Mouse (Mus musculus): Measurements from ENCODE around the gene Gstcd.

Gstcd gene

DNA sequence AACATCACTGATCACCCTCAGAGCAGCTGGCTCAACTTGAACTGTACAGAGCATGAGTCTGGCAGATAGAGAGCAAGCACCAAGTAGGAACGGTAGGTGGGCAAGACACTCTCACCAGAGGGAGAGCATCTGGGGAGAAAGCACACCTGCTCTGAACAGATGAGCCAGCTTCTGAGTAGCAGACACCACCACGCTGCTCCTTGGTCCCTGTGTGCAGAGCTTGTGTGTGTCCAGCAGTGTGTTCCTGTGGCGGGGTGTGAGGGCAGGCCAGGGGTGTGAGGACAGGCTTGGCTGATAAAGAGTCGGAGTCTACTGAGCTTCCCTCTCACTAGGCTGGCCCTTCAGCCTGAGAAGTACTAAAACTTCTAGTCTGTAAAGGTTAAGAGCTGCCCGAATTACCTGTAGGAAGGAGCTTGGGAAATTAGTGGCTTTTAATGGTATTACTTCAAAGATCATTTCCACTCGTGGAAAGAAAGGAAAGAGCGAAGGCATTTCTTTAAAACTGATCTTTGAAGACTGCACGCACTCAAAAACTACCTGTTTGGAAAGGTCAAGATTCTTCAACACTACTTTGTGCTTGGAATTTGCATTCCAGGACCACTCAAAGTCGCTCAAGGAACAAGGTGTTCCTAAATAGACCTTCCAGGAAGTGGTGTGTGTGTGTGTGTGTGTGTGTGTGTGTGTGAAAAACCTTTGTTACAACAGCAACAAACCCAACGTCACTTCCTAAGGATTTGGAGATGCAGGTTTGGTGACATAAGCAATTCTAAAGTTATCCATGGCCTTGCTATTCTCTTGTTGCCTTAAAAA, 151.4 kb downstream of the Gstcd start:
- no peak for DNase-seq (ENCODE audit: low read depth, low spot score)

- DNase-seq (ENCODE audit: low read depth, low spot score): no peak
Observed at GRCm38 (mm10) chr3:132939006-132939405, 152.8 kb downstream of the Gstcd start.

DNA sequence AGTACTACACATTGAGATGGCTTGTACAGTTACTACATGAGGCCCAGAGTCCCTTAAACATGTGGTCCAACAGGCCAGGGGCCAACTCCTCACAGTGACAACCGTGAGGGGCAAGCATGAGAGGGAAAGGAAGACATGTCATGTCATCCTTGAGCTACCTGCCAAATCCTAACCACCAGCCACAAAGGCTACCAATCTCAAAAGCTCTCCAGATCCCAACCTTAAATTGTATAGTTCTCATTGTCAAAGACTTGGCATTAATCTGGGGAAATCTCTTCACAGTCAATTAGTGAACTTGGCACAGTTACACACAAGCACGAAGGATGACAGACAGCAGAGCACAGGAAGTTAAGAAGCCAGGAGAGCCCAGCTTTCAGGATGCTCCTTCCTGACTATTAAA, 157.2 kb downstream of the Gstcd start:
- DNase-seq (ENCODE audit: low read depth, low spot score): no peak
